Mouse (Mus musculus) thymus, postnatal 4 days (tissue): ENCODE measurements around the gene Elp6.
"Not testable (repeated sequence)": the region's sequence is repeated elsewhere in the genome, so short reads cannot be mapped to it uniquely, and the experiment has no call there.

ENCODE experiments used
- DNase-seq: peaks from one replicate; pipeline ENCODE4 v3.0.0; 2021

Elp6 gene

GRCm38 (mm10) chr9:110320769-110321168, 15.8 kb downstream of the Elp6 start:
- no peak for DNase-seq

GRCm38 (mm10) chr9:110322972-110323371, 18.0 kb downstream of the Elp6 start:
- DNase-seq: no peak

GRCm38 (mm10) chr9:110324181-110324580, 19.2 kb downstream of the Elp6 start:
- no peak for DNase-seq

- no peak for DNase-seq
These were observed 23.2 kb downstream of the Elp6 start for GRCm38 (mm10) chr9:110328178-110328577.

GRCm38 (mm10) chr9:110328946-110329630, 24.1 kb downstream of the Elp6 start:
- peak; percentile 22 for DNase-seq

- DNase-seq: peak; percentile 58
These were observed 24.7 kb downstream of the Elp6 start for GRCm38 (mm10) chr9:110329655-110330054.

- no peak for DNase-seq
These were observed 25.4 kb downstream of the Elp6 start for GRCm38 (mm10) chr9:110330341-110330740.

- DNase-seq: not testable (repeated sequence)
These were observed 25.9 kb downstream of the Elp6 start for GRCm38 (mm10) chr9:110330913-110331312.

DNA sequence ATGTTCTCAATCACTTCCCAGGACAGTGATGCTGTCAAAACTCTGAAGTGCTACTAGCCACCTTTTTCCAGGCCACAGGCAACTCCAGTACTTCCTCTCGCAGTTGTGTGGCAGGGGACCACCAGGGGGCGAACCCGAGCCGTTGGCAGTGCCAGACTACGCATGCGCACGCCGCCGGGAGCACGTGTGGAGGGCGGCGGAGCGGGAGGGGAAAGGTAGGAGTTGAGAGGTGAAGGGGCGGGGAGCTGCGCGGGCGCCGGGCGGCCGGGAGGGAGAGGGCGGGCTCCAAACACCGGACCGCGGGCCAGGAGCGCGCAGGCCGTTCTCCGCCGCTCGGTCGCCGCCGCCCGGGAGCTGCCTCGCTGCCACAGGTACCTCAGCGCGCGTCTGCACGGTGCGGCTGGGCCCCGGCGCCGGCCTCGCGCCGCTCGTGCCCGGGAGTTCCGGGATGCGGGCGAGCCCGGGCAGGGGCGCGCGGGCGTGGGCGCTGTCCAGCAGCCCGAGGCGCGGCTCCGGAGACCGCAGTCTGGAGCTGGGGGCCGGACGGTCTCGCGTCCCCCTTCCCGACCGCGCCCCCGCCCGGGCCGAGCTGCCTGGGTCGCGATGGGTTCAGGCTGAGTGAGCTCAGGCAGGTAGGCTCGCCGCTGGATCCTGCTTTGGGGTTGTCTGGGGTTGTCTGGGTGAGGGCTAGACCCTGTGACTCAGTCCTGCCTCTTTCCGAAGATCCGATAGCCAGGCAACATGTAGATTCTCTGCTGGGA, 28.3 kb downstream of the Elp6 start, which contains the start of gene Scap:
Scap (plus strand) TSS at position 154 of the 761 bp plus-strand sequence.
- peak; percentile 99 for DNase-seq

DNA sequence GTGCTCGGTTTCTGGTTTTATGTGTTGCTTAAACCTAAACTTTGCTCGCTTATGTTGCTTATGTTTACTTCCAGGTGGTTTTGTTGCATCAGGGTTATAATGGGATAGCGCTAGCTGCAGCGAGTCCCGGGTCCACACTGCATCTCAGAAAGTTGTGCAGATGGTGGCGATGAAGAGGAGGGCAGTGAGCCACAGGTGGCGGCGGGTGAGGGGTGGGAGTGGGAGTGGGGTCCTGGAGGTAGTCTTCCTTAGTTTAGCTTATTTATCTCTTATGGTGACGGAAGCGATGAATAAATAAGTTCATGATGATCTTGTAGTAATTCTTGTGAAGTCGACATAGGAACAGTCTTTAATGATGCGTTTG, 28.9 kb downstream of the Elp6 start:
- peak; percentile 32 for DNase-seq

GRCm38 (mm10) chr9:110334849-110335248, 29.9 kb downstream of the Elp6 start:
- DNase-seq: no peak

DNA sequence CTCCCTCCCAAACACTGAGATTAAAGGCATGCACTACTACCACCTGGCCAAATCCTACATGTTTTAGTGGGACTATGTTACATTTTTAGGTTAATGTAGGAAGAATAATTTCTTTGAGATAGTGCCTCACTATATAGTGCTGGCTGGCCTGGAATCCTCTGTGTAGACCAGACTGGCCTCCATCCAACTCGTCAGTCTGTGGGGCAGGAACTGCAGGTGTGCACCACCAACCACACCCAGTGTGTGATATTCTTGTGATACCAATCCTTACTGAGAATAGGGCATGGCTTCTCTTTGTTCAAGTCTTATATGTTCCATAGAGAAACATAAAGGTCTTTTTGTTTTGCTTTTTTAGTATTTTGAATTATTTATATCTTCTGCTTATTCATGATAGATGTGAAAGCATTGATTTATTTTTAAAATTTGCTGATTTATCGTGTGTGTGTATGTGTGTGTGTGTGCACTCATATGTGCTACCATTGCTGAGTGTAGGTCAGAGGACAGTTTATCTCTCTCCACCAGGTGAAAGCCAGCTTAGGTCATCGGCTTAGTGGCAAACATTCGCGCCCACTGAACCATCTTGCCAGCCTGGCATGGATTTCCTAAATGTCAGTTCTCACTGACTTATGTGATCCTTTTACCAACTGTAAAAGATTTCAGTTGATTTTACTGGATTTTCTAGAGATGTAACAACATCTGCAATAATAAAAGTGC, 35.2 kb downstream of the Elp6 start:
- no peak for DNase-seq

- no peak for DNase-seq
These were observed 37.0 kb downstream of the Elp6 start for GRCm38 (mm10) chr9:110342008-110342407.

- no peak for DNase-seq
These were observed 38.8 kb downstream of the Elp6 start for GRCm38 (mm10) chr9:110343805-110344204.

DNA sequence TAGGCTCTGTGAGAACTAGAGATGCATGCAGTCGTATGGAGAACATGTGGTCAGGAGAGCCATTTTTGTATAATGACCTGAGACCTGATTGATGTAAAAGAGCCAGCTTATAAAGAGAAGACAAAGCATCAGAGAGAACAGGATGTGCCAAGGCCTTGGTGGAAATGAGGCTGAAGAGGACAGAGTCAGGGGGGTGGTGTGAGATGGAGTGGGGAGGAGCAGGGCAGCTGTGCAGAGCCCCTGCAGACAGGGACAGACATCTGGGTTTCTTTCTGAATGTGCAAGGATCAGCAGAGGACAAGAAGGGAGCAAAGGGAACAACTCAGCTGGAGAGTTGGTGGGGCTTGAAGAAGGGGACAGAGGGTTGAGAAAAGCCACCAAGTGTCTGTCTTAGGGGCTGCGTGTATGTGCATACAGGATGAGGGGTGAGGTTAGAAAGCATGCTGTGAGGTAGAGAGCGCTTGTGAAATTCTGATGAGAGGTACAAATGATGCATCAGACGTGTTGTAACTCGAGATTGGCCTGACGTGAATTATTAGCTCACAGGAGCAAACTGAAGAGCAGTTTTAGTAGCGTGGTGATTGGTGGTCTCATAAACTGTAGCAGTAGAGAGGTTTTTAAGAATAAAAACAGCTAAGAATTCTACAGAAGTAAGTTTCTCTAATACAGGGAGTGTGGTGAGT, 40.2 kb downstream of the Elp6 start:
- no peak for DNase-seq

GRCm38 (mm10) chr9:110348899-110349298, 43.9 kb downstream of the Elp6 start:
- no peak for DNase-seq

DNA sequence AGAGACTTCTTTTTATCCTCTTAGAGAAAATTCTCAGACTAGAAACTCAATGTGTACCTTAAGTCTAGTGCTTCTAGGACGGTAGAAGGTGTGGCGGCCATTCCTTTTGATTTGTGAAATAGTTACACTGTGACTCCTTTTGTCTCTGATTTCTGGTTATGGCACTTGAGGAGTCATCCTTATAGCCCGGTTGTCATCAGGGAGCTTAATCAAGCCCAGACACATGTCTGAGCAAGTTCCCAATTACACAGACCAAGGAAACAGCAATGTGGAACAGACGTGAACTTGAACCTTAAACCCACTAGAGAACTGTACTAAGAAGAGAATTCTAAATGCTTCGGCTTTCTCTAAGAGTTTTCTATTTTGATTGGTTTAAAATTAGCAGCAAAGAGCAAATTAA, 45.2 kb downstream of the Elp6 start:
- DNase-seq: no peak

- no peak for DNase-seq
These were observed 45.6 kb downstream of the Elp6 start for GRCm38 (mm10) chr9:110350612-110351011.

DNA sequence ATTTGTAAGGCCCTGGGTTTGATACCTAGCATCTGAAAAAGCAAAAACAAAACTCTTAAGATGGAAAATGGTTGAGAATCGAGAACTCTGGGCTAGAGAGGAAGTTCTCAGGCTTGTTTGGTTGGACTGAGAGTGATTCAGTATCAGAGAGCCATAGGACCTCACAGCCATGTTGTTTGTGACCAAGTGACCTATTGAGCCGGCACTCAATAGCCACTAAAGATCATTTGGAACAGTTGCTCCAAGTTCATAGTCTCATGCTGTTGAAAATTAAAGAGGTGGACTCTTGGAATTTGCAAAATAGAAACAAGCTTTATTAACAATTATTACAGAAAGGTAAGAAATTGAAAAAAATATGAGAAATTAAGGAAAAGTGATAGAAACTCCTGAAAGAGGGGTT, 46.4 kb downstream of the Elp6 start:
- DNase-seq: no peak

DNA sequence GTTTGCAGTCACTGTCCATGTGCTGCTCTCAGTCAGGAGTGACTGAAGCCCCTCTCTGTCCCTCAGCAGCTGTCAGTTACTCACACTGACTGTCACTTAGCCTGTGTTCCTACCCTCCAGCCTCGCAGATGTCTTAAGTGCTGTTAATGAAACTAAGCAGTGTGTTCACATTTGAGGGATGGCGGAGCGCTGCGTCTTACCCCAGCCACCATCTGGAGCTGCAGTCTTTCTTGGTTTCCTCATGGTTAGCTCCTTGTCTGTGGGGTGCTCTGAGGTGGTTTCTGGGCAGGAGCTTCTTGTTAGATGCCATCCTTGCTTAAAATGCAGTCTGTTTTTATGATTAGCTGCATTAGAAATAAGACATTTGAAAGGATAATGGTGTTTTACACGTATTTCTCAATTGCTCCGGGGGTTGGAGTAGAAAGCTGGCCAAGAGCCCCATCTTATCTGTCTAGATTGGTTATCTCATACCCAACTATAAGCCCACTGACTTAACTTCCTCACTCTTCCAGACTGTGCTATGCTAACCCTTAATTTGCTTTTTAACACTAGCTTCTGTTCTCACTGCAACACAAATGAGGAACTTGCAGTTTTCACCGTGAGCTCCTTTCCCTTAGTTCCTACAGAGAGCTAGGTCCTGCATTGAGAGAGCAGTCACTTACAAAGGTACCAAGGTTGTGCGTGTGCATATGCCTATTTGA, 47.1 kb downstream of the Elp6 start:
- DNase-seq: peak; percentile 29

GRCm38 (mm10) chr9:110358341-110358740, 53.4 kb downstream of the Elp6 start:
- no peak for DNase-seq

GRCm38 (mm10) chr9:110361299-110361698, 56.3 kb downstream of the Elp6 start:
- DNase-seq: no peak

- no peak for DNase-seq
These were observed 57.4 kb downstream of the Elp6 start for GRCm38 (mm10) chr9:110362337-110362736.
